Comparison of ENCODE assay signal across 10 mouse cellular contexts in the genomic region with DNA sequence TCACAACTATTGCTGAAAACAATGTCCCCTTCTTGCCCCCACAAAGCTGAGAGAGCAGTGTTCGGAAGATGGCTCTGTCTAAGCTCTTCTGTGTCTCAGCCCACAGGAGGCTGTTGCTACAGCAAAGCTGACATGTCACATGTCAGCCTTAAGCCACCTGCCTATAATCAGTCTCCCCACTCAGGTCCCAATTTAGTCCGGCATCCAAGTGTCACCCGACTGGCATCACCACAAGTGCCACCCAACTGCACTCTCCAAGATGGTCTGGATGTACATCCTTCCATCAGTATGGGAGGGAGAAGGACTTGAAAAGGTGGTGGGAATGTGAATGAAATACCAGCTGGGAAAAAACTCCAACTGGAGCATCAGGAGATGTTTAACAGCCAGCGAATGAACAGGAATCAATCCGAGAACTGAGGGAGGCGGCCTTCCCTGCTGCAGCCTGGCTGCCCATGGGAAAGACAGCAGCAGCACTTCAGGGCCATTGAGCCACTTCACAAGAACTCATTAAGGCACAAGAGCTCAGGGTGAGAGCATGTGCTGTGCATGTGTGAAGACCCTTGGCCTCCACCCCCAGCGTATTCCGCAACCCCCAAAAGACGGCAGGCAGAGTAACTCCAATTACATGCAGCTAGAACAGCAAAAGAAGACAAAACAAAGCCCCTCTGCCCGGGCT. TPM values are rescaled to one million over a fixed set of nuclear protein-coding genes. Genes with fewer than 3 reads are reported as not detected.
DNase-seq lines count a peak whose midpoint lies in the region; ATAC-seq and TF ChIP-seq lines count a peak whose summit lies in the region.
"Had no signal": no experiment of that assay in that cellular context is flagged by ENCODE, and none has a peak within 500 bp of the region (broad histone marks: within the 10 kb centered on the region; RNA-seq: fewer than 3 reads in every experiment).

No protein-coding gene starts in this region.

- H3K27ac ChIP-seq in heart, embryonic 13.5 days (replicated peaks), result peak overlapping the region; percentile 33
- peak overlapping the region; percentile 54; the same call in 1 of the 2 replicates for H3K27ac ChIP-seq in embryonic facial prominence, embryonic 10.5 days (replicated peaks)
- H3K27ac ChIP-seq in forebrain, postnatal 0 days (ENCODE audit: low read depth, low read length), result 0 out of 2 replicates have a peak overlapping the region, but pooled peaks have one; percentile 21
- H3K27ac ChIP-seq in liver, embryonic 11.5 days (ENCODE audit: low read depth, low read length), result no peak overlapping the region
- no peak overlapping the region for H3K27ac ChIP-seq in intestine, embryonic 16.5 days (ENCODE audit: low read length)

- no peak for TF ChIP-seq CTCF in forebrain, postnatal 0 days (IDR thresholded peaks at IDR 0.05; ENCODE audit: low read depth)

- no peak for ATAC-seq in heart, embryonic 13.5 days (ENCODE audit: extremely low read depth, insufficient number of reproducible peaks, low FRiP score, low TSS enrichment)
- ATAC-seq in forebrain, postnatal 0 days, result no peak
- no peak for ATAC-seq in liver, embryonic 11.5 days (replicated peaks; ENCODE audit: low FRiP score)
- no peak for ATAC-seq in intestine, embryonic 16.5 days

- H3K36me3 ChIP-seq in heart, embryonic 13.5 days, result peaks cover 9% of the 10 kb centered on the region
- H3K36me3 ChIP-seq in embryonic facial prominence, embryonic 10.5 days (replicated peaks), result peaks cover 18% of the 10 kb centered on the region
- no peaks in the 10 kb centered on the region for H3K36me3 ChIP-seq in forebrain, postnatal 0 days (ENCODE audit: insufficient read depth)
- peaks cover 3% of the 10 kb centered on the region; the same call in 1 of the 2 replicates for H3K36me3 ChIP-seq in liver, embryonic 11.5 days (ENCODE audit: control insufficient read depth, insufficient read depth, low read length)
- H3K36me3 ChIP-seq in intestine, embryonic 16.5 days (ENCODE audit: control insufficient read depth, insufficient read depth, low read length), result no peaks in the 10 kb centered on the region
- H3K36me3 ChIP-seq: stomach, embryonic 15.5 days had no signal

- H3K4me3 ChIP-seq in heart, embryonic 13.5 days, result no peak overlapping the region
- H3K4me3 ChIP-seq in embryonic facial prominence, embryonic 10.5 days, result peak overlapping the region; percentile 30; the same call in 1 of the 2 replicates
- no peak overlapping the region for H3K4me3 ChIP-seq in forebrain, postnatal 0 days (ENCODE audit: low read depth, low read length)
- no peak overlapping the region for H3K4me3 ChIP-seq in liver, embryonic 11.5 days (ENCODE audit: low read depth, low read length)
- H3K4me3 ChIP-seq in intestine, embryonic 16.5 days (ENCODE audit: low read length), result no peak overlapping the region
- H3K4me3 ChIP-seq: stomach, embryonic 15.5 days had no signal

- intact Hi-C loops in heart, postnatal 14 days (cut with DNase I), result loop anchor here (2.0 kb wide), 1 partner anchor 15 kb away; no protein-coding TSS in a partner anchor

- no peaks in the 10 kb centered on the region for H3K9me3 ChIP-seq in heart, embryonic 13.5 days
- H3K9me3 ChIP-seq in embryonic facial prominence, embryonic 10.5 days, result no peaks in the 10 kb centered on the region
- H3K9me3 ChIP-seq in forebrain, postnatal 0 days (ENCODE audit: low read length), result no peaks in the 10 kb centered on the region
- no peaks in the 10 kb centered on the region for H3K9me3 ChIP-seq in liver, embryonic 11.5 days (ENCODE audit: control insufficient read depth, low read length)
- H3K9me3 ChIP-seq in intestine, embryonic 16.5 days (ENCODE audit: control insufficient read depth, low read length), result no peaks in the 10 kb centered on the region
- H3K9me3 ChIP-seq: stomach, embryonic 15.5 days had no signal

- no peak for DNase-seq in heart, postnatal 14 days
- peak; percentile 49 for DNase-seq in embryonic facial prominence, embryonic 10.5 days (ENCODE audit: low spot score)
- DNase-seq in forebrain, postnatal 0 days, result no peak
- peak; percentile 47 for DNase-seq in lung, postnatal 36 days
- DNase-seq in liver, embryonic 11.5 days (ENCODE audit: low spot score), result no peak
- no peak for DNase-seq in left cerebral cortex, adult 11 months (ENCODE audit: low spot score)
- DNase-seq: cerebellum, adult 8-10 months had no signal

- peaks cover 83% of the 10 kb centered on the region for H3K4me1 ChIP-seq in heart, embryonic 13.5 days
- H3K4me1 ChIP-seq in embryonic facial prominence, embryonic 10.5 days, result peaks cover 76% of the 10 kb centered on the region
- peaks cover 40% of the 10 kb centered on the region for H3K4me1 ChIP-seq in forebrain, postnatal 0 days (ENCODE audit: insufficient read depth)
- peaks cover 63% of the 10 kb centered on the region for H3K4me1 ChIP-seq in liver, embryonic 11.5 days (replicated peaks; ENCODE audit: control insufficient read depth, insufficient read depth, low read length)
- peaks cover 57% of the 10 kb centered on the region for H3K4me1 ChIP-seq in intestine, embryonic 16.5 days (ENCODE audit: control insufficient read depth, insufficient read depth, low read length)

- peak overlapping the region; percentile 15 for H3K4me2 ChIP-seq in heart, embryonic 13.5 days
- H3K4me2 ChIP-seq in forebrain, postnatal 0 days (ENCODE audit: low read depth), result no peak overlapping the region
- H3K4me2 ChIP-seq in liver, embryonic 11.5 days, result no peak overlapping the region
- no peak overlapping the region for H3K4me2 ChIP-seq in intestine, embryonic 16.5 days (ENCODE audit: low read depth, low read length)
- H3K4me2 ChIP-seq: stomach, embryonic 15.5 days had no signal

- no peaks in the 10 kb centered on the region for H3K27me3 ChIP-seq in heart, embryonic 13.5 days (replicated peaks)
- no peaks in the 10 kb centered on the region for H3K27me3 ChIP-seq in embryonic facial prominence, embryonic 10.5 days (replicated peaks; ENCODE audit: low read depth, poor library complexity, severe bottlenecking)
- no peaks in the 10 kb centered on the region for H3K27me3 ChIP-seq in forebrain, postnatal 0 days (ENCODE audit: insufficient read depth, low read length)
- H3K27me3 ChIP-seq in liver, embryonic 11.5 days (replicated peaks; ENCODE audit: control insufficient read depth, insufficient read depth, low read length), result no peaks in the 10 kb centered on the region
- no peaks in the 10 kb centered on the region for H3K27me3 ChIP-seq in intestine, embryonic 16.5 days (replicated peaks; ENCODE audit: control insufficient read depth, insufficient read depth, low read length)
- H3K27me3 ChIP-seq: stomach, embryonic 15.5 days had no signal

- H3K9ac ChIP-seq in heart, embryonic 13.5 days, result peak overlapping the region; percentile 24; the same call in 1 of the 2 replicates
- H3K9ac ChIP-seq in forebrain, postnatal 0 days, result peak overlapping the region; percentile 18; the same call in 1 of the 2 replicates
- no peak overlapping the region for H3K9ac ChIP-seq in liver, embryonic 11.5 days (ENCODE audit: low read depth, low read length)
- H3K9ac ChIP-seq in intestine, embryonic 16.5 days (ENCODE audit: low read depth, low read length), result no peak overlapping the region
- H3K9ac ChIP-seq: stomach, embryonic 15.5 days had no signal

- WGBS in heart, embryonic 13.5 days, result 43% methylated on average over 10 of the region's 10 CpGs
- 52% methylated on average over 10 of the region's 10 CpGs for WGBS in embryonic facial prominence, embryonic 10.5 days
- whole genome bisulfite sequencing in forebrain, postnatal 0 days, result 23% methylated on average over 10 of the region's 10 CpGs
- WGBS in liver, embryonic 11.5 days, result 82% methylated on average over 10 of the region's 10 CpGs
- WGBS in intestine, embryonic 16.5 days, result 69% methylated on average over 10 of the region's 10 CpGs

RNA-seq across cellular contexts. Expression of a gene that starts 55.6 kb away (rescaled TPM):
- 62.5 and 72.1 TPM in 2 replicates for polyA plus RNA-seq in heart, embryonic 13.5 days (2015; fragmentation: Nextera tagmentation; extraction: Ambion mirVana)
- total RNA-seq in heart, postnatal 14 days (2021), result 10 to 100 TPM; 28.4 to 29.5 TPM
- polyA plus RNA-seq in embryonic facial prominence, embryonic 10.5 days (2016; fragmentation: Nextera tagmentation; extraction: Ambion mirVana), result 98.8 and 111 TPM in 2 replicates
- 59.2 and 72.0 TPM in 2 replicates for total RNA-seq in forebrain, postnatal 0 days (2014; rRNA removed)
- polyA plus RNA-seq in forebrain, postnatal 0 days (2015; fragmentation: Nextera tagmentation; extraction: Ambion mirVana), result 51.8 and 58.0 TPM in 2 replicates
- 34.3 and 37.8 TPM in 2 replicates for polyA plus RNA-seq in liver, embryonic 11.5 days (2014; fragmentation: Nextera tagmentation; extraction: Ambion mirVana)
- polyA plus RNA-seq in intestine, embryonic 16.5 days (2015; fragmentation: Nextera tagmentation; extraction: Ambion mirVana), result 66.1 and 75.7 TPM in 2 replicates

Comparison
In these comparisons a context has a peak if more than half of its experiments do, and no peak if none do; other contexts are left out.
1. H3K27ac ChIP-seq: peak in heart, embryonic 13.5 days (single experiment), embryonic facial prominence, embryonic 10.5 days (single experiment) and forebrain, postnatal 0 days (single experiment); none in liver, embryonic 11.5 days (single experiment) and intestine, embryonic 16.5 days (single experiment).
2. H3K9ac ChIP-seq: peak in heart, embryonic 13.5 days (single experiment) and forebrain, postnatal 0 days (single experiment); none in liver, embryonic 11.5 days (single experiment) and intestine, embryonic 16.5 days (single experiment).
3. DNase-seq: peak in embryonic facial prominence, embryonic 10.5 days (single experiment) and lung, postnatal 36 days (single experiment); none in heart, postnatal 14 days (0 of 2), forebrain, postnatal 0 days (single experiment), liver, embryonic 11.5 days (single experiment) and left cerebral cortex, adult 11 months (single experiment).